Mouse (Mus musculus): ENCODE measurements around the gene Gm10488. TPM values are rescaled to one million over a fixed set of nuclear protein-coding genes. Genes with fewer than 3 reads are reported as not detected.

The Gm10488 gene
- not detected for total RNA-seq (2023)

DNA sequence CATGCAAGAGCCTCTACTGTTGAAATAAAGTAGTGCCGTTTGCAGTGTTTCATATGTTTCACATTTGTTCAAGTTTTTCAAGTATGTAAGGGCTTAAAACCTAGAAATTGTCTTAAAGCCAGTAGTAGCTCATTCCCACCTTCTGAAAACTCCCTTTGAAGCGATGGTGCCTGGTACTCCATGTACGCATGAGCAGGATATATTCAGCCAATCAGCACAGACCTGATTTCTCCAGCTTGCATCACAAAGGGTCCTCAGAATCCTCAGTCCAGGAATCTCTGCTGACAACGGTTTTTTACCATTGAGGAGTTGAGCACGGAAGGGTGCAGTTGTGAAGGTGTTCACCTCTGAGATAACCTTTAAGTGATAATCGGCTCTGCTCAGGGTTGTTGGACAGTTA, at the start of gene Gm10488:
Gm10488 (plus strand) TSS at position 301 of the 400 bp plus-strand sequence.

